Mouse (Mus musculus) hindbrain, embryonic 15.5 days (tissue): ENCODE measurements around the gene Ipmk. TPM values are rescaled to one million over a fixed set of nuclear protein-coding genes. Genes with fewer than 3 reads are reported as not detected.

Source experiments
- ATAC-seq: fragments of 200-750 bp; cut with Nextera tagmentation; 2 replicates; pipeline ENCODE4 v1.8.0; 2017; ENCODE audit warnings: low read depth, moderate number of reproducible peaks, moderate TSS enrichment; ENCODE audit not compliant: low FRiP score
- H3K27ac ChIP-seq: fragments of 300-500 bp; sonication (generic); replicated peaks from 2 replicates; pipeline ENCODE4 v1.5.1; 2015; ENCODE audit warnings: mild to moderate bottlenecking, inconsistent platforms
- H3K27me3 ChIP-seq: fragments of 300-500 bp; sonication (generic); 2 replicates; pipeline ENCODE4 v1.6.1; 2015; ENCODE audit warnings: control low read depth, inconsistent platforms
- H3K36me3 ChIP-seq: fragments of 300-500 bp; sonication (generic); 2 replicates; pipeline ENCODE4 v1.6.1; 2015; ENCODE audit warnings: control low read depth, inconsistent platforms
- H3K4me1 ChIP-seq: fragments of 300-500 bp; sonication (generic); replicated peaks from 2 replicates; pipeline ENCODE4 v1.6.1; 2015; ENCODE audit warnings: control low read depth, inconsistent platforms
- H3K4me2 ChIP-seq: fragments of 300-500 bp; sonication (generic); 2 replicates; pipeline ENCODE4 v1.6.1; 2015; ENCODE audit warnings: moderate library complexity, mild to moderate bottlenecking, inconsistent platforms
- H3K4me3 ChIP-seq: fragments of 300-500 bp; sonication (generic); 2 replicates; pipeline ENCODE4 v1.5.1; 2015; ENCODE audit warnings: mild to moderate bottlenecking, inconsistent platforms
- H3K9ac ChIP-seq: fragments of 300-500 bp; sonication (generic); 2 replicates; pipeline ENCODE4 v1.6.1; 2015; ENCODE audit warnings: inconsistent platforms
- H3K9me3 ChIP-seq: fragments of 300-500 bp; sonication (generic); 2 replicates; pipeline ENCODE4 v1.6.1; 2016; ENCODE audit warnings: control low read depth, inconsistent platforms
- WGBS: fragments of 180-500 bp; shearing (Covaris S2); methylation state at CpG from one replicate; pipeline ENCODE4 v1.1.7; 2015; 5-methylcytosine and 5-hydroxymethylcytosine counted together
- polyA plus RNA-seq: library from polyadenylated mRNA; unstranded; fragments of >200 nt; fragmentation: Nextera tagmentation; extraction: Ambion mirVana; gene quantifications from 2 replicates; pipeline ENCODE4 v1.2.1, GENCODE M21; 2015

The Ipmk gene
- polyA plus RNA-seq, 1 experiment from 2014 or later: 16.9 TPM

- no peaks in the 10 kb centered on the region for H3K27me3 ChIP-seq
- no peaks in the 10 kb centered on the region for H3K9me3 ChIP-seq
- no peak overlapping the region for H3K4me3 ChIP-seq
- no peak for ATAC-seq
- no peaks in the 10 kb centered on the region for H3K36me3 ChIP-seq
- no peak overlapping the region for H3K27ac ChIP-seq
- H3K4me1 ChIP-seq: peaks cover 4% of the 10 kb centered on the region; the same call in 1 of the 2 replicates
- no peak overlapping the region for H3K9ac ChIP-seq
- 89% methylated on average over 12 of the region's 12 CpGs for WGBS
- no peak overlapping the region for H3K4me2 ChIP-seq
Measured at GRCm38 (mm10) chr10:71354947-71355346, 7.4 kb downstream of the Ipmk start.

GRCm38 (mm10) chr10:71361044-71361443, 13.5 kb downstream of the Ipmk start:
- ATAC-seq: no peak
- no peaks in the 10 kb centered on the region for H3K27me3 ChIP-seq
- WGBS: 76% methylated on average over 7 of the region's 7 CpGs

GRCm38 (mm10) chr10:71361836-71362562, 14.4 kb downstream of the Ipmk start:
- Histone ChIP-seq H3K27ac (no peak overlapping the region), H3K36me3 (0 out of 2 replicates have a peak, but pooled peaks cover 11% of the 10 kb centered on the region), H3K9ac (no peak overlapping the region), H3K4me3 (0 out of 2 replicates have a peak overlapping the region, but pooled peaks have one; percentile 14), H3K4me2 (peak overlapping the region; percentile 41), H3K27me3 (no peaks in the 10 kb centered on the region), H3K9me3 (no peaks in the 10 kb centered on the region), H3K4me1 (peaks cover 18% of the 10 kb centered on the region)
- ATAC-seq: no peak
- WGBS: 20% methylated on average over 18 of the region's 18 CpGs

More at GRCm38 (mm10) chr10:71361044-71361443, 13.5 kb downstream of the Ipmk start:
- H3K36me3 ChIP-seq: 0 out of 2 replicates have a peak, but pooled peaks cover 6% of the 10 kb centered on the region
- no peak overlapping the region for H3K4me3 ChIP-seq
- H3K27ac ChIP-seq: no peak overlapping the region
- H3K9ac ChIP-seq: no peak overlapping the region
- no peak overlapping the region for H3K4me2 ChIP-seq
- no peaks in the 10 kb centered on the region for H3K9me3 ChIP-seq
- peaks cover 18% of the 10 kb centered on the region for H3K4me1 ChIP-seq

DNA sequence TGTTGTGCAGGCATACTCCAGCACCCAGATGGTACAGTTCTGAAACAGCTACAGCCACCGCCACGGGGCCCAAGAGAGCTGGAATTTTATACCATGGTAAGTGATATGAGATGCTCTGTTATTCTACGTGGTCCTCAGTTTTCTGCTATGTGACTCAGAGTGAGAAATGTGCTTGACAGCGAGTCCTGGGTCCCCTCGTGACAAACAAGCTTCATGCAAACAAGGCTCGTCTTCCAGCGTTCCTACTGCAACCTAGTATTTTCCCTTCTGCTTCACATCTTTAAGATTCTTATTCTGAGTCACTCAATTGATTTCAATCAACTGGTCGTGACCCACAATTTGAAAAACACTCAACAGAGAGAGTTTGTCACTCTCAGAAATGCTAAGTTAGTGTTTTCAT, 15.9 kb downstream of the Ipmk start:
- Histone ChIP-seq H3K4me1 (peaks cover 18% of the 10 kb centered on the region), H3K27ac (no peak overlapping the region), H3K36me3 (0 out of 2 replicates have a peak, but pooled peaks cover 14% of the 10 kb centered on the region), H3K9ac (no peak overlapping the region), H3K27me3 (no peaks in the 10 kb centered on the region), H3K4me3 (no peak overlapping the region), H3K9me3 (no peaks in the 10 kb centered on the region), H3K4me2 (no peak overlapping the region)
- ATAC-seq: no peak
- WGBS: 79% methylated on average over 8 of the region's 8 CpGs

- 0 out of 2 replicates have a peak, but pooled peaks cover 14% of the 10 kb centered on the region for H3K36me3 ChIP-seq
- no peak overlapping the region for H3K9ac ChIP-seq
- H3K9me3 ChIP-seq: no peaks in the 10 kb centered on the region
- H3K27me3 ChIP-seq: no peaks in the 10 kb centered on the region
- H3K4me1 ChIP-seq: peaks cover 18% of the 10 kb centered on the region
- no peak overlapping the region for H3K4me2 ChIP-seq
- 89% methylated on average over 10 of the region's 10 CpGs for WGBS
- H3K27ac ChIP-seq: no peak overlapping the region
- no peak overlapping the region for H3K4me3 ChIP-seq
- ATAC-seq: no peak
Measured at GRCm38 (mm10) chr10:71363858-71364257, 16.3 kb downstream of the Ipmk start.

- H3K4me3 ChIP-seq: no peak overlapping the region
- H3K9me3 ChIP-seq: no peaks in the 10 kb centered on the region
- H3K9ac ChIP-seq: no peak overlapping the region
- no peak for ATAC-seq
- H3K4me2 ChIP-seq: no peak overlapping the region
- peaks cover 21% of the 10 kb centered on the region for H3K36me3 ChIP-seq
- 0 out of 2 replicates have a peak, but pooled peaks cover under 1% of the 10 kb centered on the region for H3K4me1 ChIP-seq
- 81% methylated on average over 16 of the region's 16 CpGs for WGBS
- no peak overlapping the region for H3K27ac ChIP-seq
- H3K27me3 ChIP-seq: no peaks in the 10 kb centered on the region
Measured at GRCm38 (mm10) chr10:71368128-71368940, 20.8 kb downstream of the Ipmk start.

DNA sequence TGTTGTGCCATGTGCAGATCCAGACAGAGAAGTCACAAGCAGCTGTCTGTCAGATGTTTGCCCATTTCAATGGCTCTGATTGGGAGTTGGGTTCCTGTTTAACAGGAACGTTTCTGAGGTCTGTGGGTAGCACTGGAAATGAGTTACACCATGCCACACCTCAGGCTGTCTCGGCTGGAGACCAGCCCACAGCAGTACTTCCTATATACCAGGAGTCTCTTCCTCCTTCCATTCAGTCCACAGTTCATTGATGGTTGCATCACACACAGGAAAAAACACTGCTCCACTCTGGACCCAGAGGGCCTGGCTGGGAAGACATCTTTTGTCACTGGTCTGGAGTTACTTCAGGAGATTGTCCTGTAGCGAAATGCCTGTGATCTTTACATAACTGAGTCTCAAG, 21.9 kb downstream of the Ipmk start:
- 90% methylated on average over 3 of the region's 3 CpGs for WGBS

DNA sequence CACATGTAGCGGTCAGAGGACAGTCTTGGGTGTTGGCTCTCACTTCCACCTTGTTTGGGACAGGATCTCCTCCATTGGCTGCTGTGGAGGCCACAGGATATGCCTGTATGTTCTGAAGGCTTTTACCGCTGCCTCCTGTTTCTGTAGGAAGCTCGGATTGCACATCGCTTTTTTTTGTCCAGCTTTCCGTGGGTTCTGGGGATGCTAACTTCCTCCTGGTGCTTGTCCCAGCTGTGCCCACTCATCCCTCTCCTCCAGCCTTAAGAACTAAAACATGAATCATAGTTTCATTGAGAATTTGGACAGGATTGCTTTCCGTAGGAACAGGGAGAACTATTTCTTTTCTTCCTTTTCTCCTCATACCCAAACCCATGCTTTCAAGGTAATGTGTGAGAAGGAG, 24.3 kb downstream of the Ipmk start:
- Histone ChIP-seq H3K36me3 (peaks cover 22% of the 10 kb centered on the region), H3K4me2 (no peak overlapping the region), H3K27me3 (no peaks in the 10 kb centered on the region), H3K4me1 (no peaks in the 10 kb centered on the region), H3K4me3 (no peak overlapping the region), H3K9ac (no peak overlapping the region), H3K27ac (no peak overlapping the region), H3K9me3 (no peaks in the 10 kb centered on the region)
- no peak for ATAC-seq
- 88% methylated on average over 6 of the region's 6 CpGs for WGBS

More for the DNA sequence above, 21.9 kb downstream of the Ipmk start:
- Histone ChIP-seq H3K36me3 (peaks cover 27% of the 10 kb centered on the region), H3K27ac (no peak overlapping the region), H3K4me2 (no peak overlapping the region), H3K27me3 (no peaks in the 10 kb centered on the region), H3K4me3 (no peak overlapping the region), H3K4me1 (no peaks in the 10 kb centered on the region), H3K9me3 (no peaks in the 10 kb centered on the region), H3K9ac (no peak overlapping the region)
- no peak for ATAC-seq

- Histone ChIP-seq H3K4me1 (no peaks in the 10 kb centered on the region), H3K36me3 (peaks cover 32% of the 10 kb centered on the region), H3K4me3 (no peak overlapping the region), H3K4me2 (no peak overlapping the region), H3K9ac (no peak overlapping the region), H3K27ac (no peak overlapping the region), H3K9me3 (no peaks in the 10 kb centered on the region), H3K27me3 (no peaks in the 10 kb centered on the region)
- no peak for ATAC-seq
- 93% methylated on average over 11 of the region's 11 CpGs for WGBS
Measured at GRCm38 (mm10) chr10:71373706-71374105, 26.1 kb downstream of the Ipmk start.

DNA sequence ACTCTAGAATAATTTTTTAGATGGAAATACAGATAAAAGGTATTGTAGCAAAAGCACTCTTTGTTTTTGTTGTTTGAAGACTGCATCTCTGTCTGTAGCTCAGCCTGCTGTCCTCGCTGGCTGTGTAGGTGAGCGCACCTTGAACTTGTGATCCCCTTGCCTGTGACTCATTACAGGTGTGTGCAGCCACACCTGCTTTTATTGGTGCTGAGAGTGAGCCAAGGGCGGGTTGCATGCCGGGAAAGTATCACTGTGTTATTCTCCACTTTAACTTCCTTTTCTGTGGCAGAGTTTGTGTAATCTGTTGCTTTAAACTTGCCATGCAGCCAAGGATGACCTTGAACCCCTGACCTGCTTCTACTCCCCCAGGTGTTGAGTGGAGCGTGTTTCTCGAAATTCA, 28.5 kb downstream of the Ipmk start:
- Histone ChIP-seq H3K4me1 (no peaks in the 10 kb centered on the region), H3K4me3 (no peak overlapping the region), H3K9ac (no peak overlapping the region), H3K27me3 (no peaks in the 10 kb centered on the region), H3K27ac (no peak overlapping the region), H3K9me3 (no peaks in the 10 kb centered on the region), H3K4me2 (no peak overlapping the region), H3K36me3 (peaks cover 34% of the 10 kb centered on the region)
- WGBS: 97% methylated on average over 6 of the region's 6 CpGs
- ATAC-seq: no peak

GRCm38 (mm10) chr10:71380406-71380805, 32.8 kb downstream of the Ipmk start:
- H3K36me3 ChIP-seq: peaks cover 27% of the 10 kb centered on the region
- no peak for ATAC-seq
- H3K4me1 ChIP-seq: no peaks in the 10 kb centered on the region
- no peak overlapping the region for H3K4me3 ChIP-seq
- 94% methylated on average over 7 of the region's 7 CpGs for WGBS
- H3K9me3 ChIP-seq: no peaks in the 10 kb centered on the region
- no peak overlapping the region for H3K4me2 ChIP-seq
- no peak overlapping the region for H3K27ac ChIP-seq
- H3K9ac ChIP-seq: no peak overlapping the region
- H3K27me3 ChIP-seq: no peaks in the 10 kb centered on the region

DNA sequence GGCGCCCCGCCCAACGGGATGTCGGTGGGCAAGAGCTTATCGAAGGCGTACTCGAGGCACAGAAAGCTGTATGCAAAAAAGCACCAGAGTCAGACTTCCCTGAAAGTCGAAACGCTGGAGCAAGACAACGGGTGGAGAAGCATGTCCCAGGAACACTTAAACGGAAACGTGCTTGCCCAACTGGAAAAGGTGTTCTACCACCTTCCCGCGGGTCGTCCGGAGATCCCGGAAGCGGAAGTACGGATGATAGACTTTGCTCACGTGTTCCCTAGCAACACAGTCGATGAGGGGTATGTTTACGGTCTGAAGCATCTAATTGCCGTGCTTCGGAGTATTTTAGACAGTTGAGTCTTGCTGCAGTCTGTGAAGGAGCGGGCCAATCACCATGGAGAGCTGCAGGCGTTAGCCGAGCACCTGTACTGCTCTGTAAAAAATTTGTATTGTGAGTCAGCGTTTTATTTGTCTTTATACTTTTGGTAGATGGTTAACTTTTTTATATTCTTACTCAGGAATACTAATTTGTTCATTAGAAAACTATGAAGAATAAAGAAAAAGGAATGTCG, 34.0 kb downstream of the Ipmk start:
- WGBS: 90% methylated on average over 29 of the region's 29 CpGs

More for the DNA sequence above, 34.0 kb downstream of the Ipmk start:
- no peak overlapping the region for H3K4me2 ChIP-seq
- no peak overlapping the region for H3K27ac ChIP-seq
- H3K9ac ChIP-seq: no peak overlapping the region
- H3K9me3 ChIP-seq: no peaks in the 10 kb centered on the region
- peaks cover 24% of the 10 kb centered on the region for H3K36me3 ChIP-seq
- no peaks in the 10 kb centered on the region for H3K27me3 ChIP-seq
- no peaks in the 10 kb centered on the region for H3K4me1 ChIP-seq
- no peak overlapping the region for H3K4me3 ChIP-seq
- no peak for ATAC-seq
